ENCODE assay signal across 12 mouse cellular contexts in the genomic region with DNA sequence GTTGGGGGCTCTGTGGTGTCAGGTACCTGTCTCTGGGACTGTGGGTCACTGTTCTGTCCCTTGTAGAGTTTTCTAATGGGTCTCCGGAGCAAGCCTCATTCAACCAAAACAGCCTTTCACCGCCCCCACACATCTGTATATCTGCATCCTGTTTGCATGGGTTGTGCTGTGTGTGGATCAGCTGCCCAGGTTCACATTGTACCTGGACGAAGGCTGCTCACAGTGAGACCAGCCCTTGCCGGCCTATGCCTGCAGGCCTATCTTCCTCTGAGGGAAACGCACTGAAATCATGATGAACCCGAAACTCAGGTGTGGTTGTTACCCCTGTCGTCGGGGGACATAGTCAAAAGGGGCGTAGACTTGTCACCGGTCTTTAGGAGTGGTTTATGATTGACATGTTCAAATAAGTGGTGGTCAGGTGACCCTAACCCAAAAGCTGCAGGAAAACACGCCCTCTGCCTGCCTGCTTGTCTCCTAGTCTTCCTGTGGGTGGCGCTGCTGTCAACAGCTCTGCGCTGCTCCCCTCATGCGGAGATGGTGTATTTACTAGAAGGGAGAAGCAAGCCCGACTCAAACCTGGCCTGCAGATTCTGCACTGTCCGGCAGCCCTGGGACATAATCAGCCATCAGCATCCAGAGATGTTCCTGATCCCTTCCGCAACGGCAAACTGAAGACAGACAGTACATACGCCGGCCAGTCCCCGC. TPM values are rescaled to one million over a fixed set of nuclear protein-coding genes. Genes with fewer than 3 reads are reported as not detected.
DNase-seq lines count a peak whose midpoint lies in the region; ATAC-seq and TF ChIP-seq lines count a peak whose summit lies in the region.
"Had no signal": no experiment of that assay in that cellular context is flagged by ENCODE, and none has a peak within 500 bp of the region (broad histone marks: within the 10 kb centered on the region; RNA-seq: fewer than 3 reads in every experiment).

No protein-coding gene starts in this region.

- no peaks in the 10 kb centered on the region; the same call in 1 of the 2 replicates for H3K27me3 ChIP-seq in testis, adult 2 months (ENCODE audit: control insufficient read depth, insufficient read depth, low read length)
- no peaks in the 10 kb centered on the region for H3K27me3 ChIP-seq in limb, embryonic 11.5 days (ENCODE audit: control insufficient read depth, insufficient read depth, low read length)

- ATAC-seq in frontal cortex, adult (ENCODE audit: low TSS enrichment), result 0 out of 2 replicates have a peak, but pooled peaks have one; percentile 42
- ATAC-seq in limb, embryonic 11.5 days (ENCODE audit: insufficient number of reproducible peaks, low FRiP score, low TSS enrichment, low read depth), result no peak

- no peak overlapping the region for H3K4me2 ChIP-seq in limb, embryonic 11.5 days (ENCODE audit: low read depth, severe bottlenecking)
- H3K4me2 ChIP-seq: heart, embryonic 15.5 days had no signal

- H3K36me3 ChIP-seq in testis, adult 2 months (ENCODE audit: control insufficient read depth, insufficient read depth, low read length), result no peaks in the 10 kb centered on the region
- no peaks in the 10 kb centered on the region for H3K36me3 ChIP-seq in limb, embryonic 11.5 days (ENCODE audit: control insufficient read depth, insufficient read depth, low read length)
- H3K36me3 ChIP-seq: heart, embryonic 15.5 days had no signal

- no peaks in the 10 kb centered on the region for H3K9me3 ChIP-seq in limb, embryonic 11.5 days (ENCODE audit: control insufficient read depth, low read length)
- H3K9me3 ChIP-seq: heart, embryonic 15.5 days had no signal

- no peak overlapping the region for H3K9ac ChIP-seq in limb, embryonic 11.5 days (ENCODE audit: low read length)
- H3K9ac ChIP-seq: heart, embryonic 15.5 days had no signal

- H3K4me3 ChIP-seq in testis, adult 2 months (ENCODE audit: control insufficient read depth, low read depth, low read length), result peak overlapping the region; percentile 59
- no peak overlapping the region for H3K4me3 ChIP-seq in limb, embryonic 11.5 days (ENCODE audit: low read depth, low read length)
- H3K4me3 ChIP-seq: heart, embryonic 15.5 days had no signal

- no peak for TF ChIP-seq POLR2A in testis, adult 2 months (IDR thresholded peaks at IDR 0.05; ENCODE audit: control insufficient read depth, low read depth, low read length)

- 37% methylated on average over 21 of the region's 21 CpGs for WGBS in limb, embryonic 11.5 days

- TF ChIP-seq CTCF in testis, adult 2 months (IDR thresholded peaks at IDR 0.05; ENCODE audit: control insufficient read depth, insufficient read depth, insufficient replicate concordance, low read depth, low read length), result peak; percentile 72; the same call in 1 of the 2 replicates

- DNase-seq in frontal cortex, postnatal 25 days (ENCODE audit: low spot score in 2 of 2), result no peak
- no peak for DNase-seq in testis, postnatal 14 days (ENCODE audit: low spot score)
- DNase-seq in limb, embryonic 11.5 days (ENCODE audit: low spot score), result peak; percentile 66
- no peak for DNase-seq in urinary bladder, postnatal 10 days (ENCODE audit: low spot score)
- no peak for DNase-seq in kidney, postnatal 25 days
- DNase-seq in adrenal gland, postnatal 25 days, result no peak
- DNase-seq: lung, adult 18-20 months had no signal

- H3K27ac ChIP-seq in testis, adult 2 months (ENCODE audit: control insufficient read depth, insufficient read depth, low read depth, low read length), result no peak overlapping the region
- H3K27ac ChIP-seq in limb, embryonic 11.5 days (replicated peaks; ENCODE audit: low read depth, low read length), result no peak overlapping the region
- H3K27ac ChIP-seq: heart, embryonic 15.5 days had no signal

- peaks cover 12% of the 10 kb centered on the region for H3K4me1 ChIP-seq in testis, adult 2 months (ENCODE audit: control insufficient read depth, insufficient read depth, low read length)
- no peaks in the 10 kb centered on the region for H3K4me1 ChIP-seq in limb, embryonic 11.5 days (ENCODE audit: control insufficient read depth, insufficient read depth, low read length)
- H3K4me1 ChIP-seq: heart, embryonic 15.5 days had no signal

RNA-seq across cellular contexts. Expression of a gene that starts 16.1 kb away (rescaled TPM):
- 12.4 and 14.3 TPM in 2 replicates for polyA plus RNA-seq in testis, adult 2 months (2012; rRNA removed)
- 1.7 and 1.8 TPM in 2 replicates for polyA plus RNA-seq in limb, embryonic 11.5 days (2014; fragmentation: Nextera tagmentation; extraction: Ambion mirVana)
- 30.1 and 39.5 TPM in 2 replicates for total RNA-seq in adrenal gland, postnatal 25 days (2021)

RNA-seq across cellular contexts. Expression of a gene that starts 21.5 kb away (rescaled TPM):
- 0.43 and 0.51 TPM in 2 replicates for polyA plus RNA-seq in testis, adult 2 months (2012; rRNA removed)
- not detected in 2 replicates for polyA plus RNA-seq in limb, embryonic 11.5 days (2014; fragmentation: Nextera tagmentation; extraction: Ambion mirVana)
- total RNA-seq in adrenal gland, postnatal 25 days (2021), result not detected in 2 replicates
- total RNA-seq: common myeloid progenitor, adult 5-6 weeks had no signal
- polyA plus RNA-seq: heart, embryonic 15.5 days; small intestine, adult 2 months had no signal

RNA-seq across cellular contexts. Expression of a gene that starts 38.9 kb away (rescaled TPM):
- 1.2 and 2.0 TPM in 2 replicates for polyA plus RNA-seq in testis, adult 2 months (2012; rRNA removed)
- polyA plus RNA-seq in limb, embryonic 11.5 days (2014; fragmentation: Nextera tagmentation; extraction: Ambion mirVana), result not detected in 2 replicates
- 0.91 and 1.6 TPM in 2 replicates for total RNA-seq in adrenal gland, postnatal 25 days (2021)
- total RNA-seq: common myeloid progenitor, adult 5-6 weeks had no signal
- polyA plus RNA-seq: heart, embryonic 15.5 days had no signal

RNA-seq across cellular contexts. Expression of a gene that starts 55.6 kb away (rescaled TPM):
- 0.02 and 0.06 TPM in 2 replicates for polyA plus RNA-seq in testis, adult 2 months (2012; rRNA removed)
- 0.55 and 0.68 TPM in 2 replicates for polyA plus RNA-seq in limb, embryonic 11.5 days (2014; fragmentation: Nextera tagmentation; extraction: Ambion mirVana)
- 3.9 and 4.1 TPM in 2 replicates for total RNA-seq in adrenal gland, postnatal 25 days (2021)
- total RNA-seq: common myeloid progenitor, adult 5-6 weeks had no signal
